Mouse (Mus musculus): ENCODE measurements at regions not wholly inside any gene's neighbourhood (a gene's known extent, or its start where the extent isn't known, plus 50 kb on each side); places are given as distances from the start of the nearest gene placed in this dataset.

- no peak for DNase-seq
Measured at GRCm38 (mm10) chr8:75353786-75354185, 52.6 kb downstream of the Gm10358 start.

GRCm38 (mm10) chr8:75350141-75350540, 56.2 kb downstream of the Gm10358 start:
- no peak for DNase-seq

- DNase-seq, result no peak
Measured at GRCm38 (mm10) chr8:75348047-75348446, 58.3 kb downstream of the Gm10358 start.

GRCm38 (mm10) chr8:75320614-75321013, 85.8 kb downstream of the Gm10358 start:
- no peak for DNase-seq

GRCm38 (mm10) chr8:75318526-75318925, 87.9 kb downstream of the Gm10358 start:
- DNase-seq, result no peak

- peak; percentile 33 for DNase-seq
Measured at GRCm38 (mm10) chr8:75315886-75316285, 90.5 kb downstream of the Gm10358 start.

GRCm38 (mm10) chr8:75309463-75309862, 95.7 kb downstream of the Rasd2 start:
- no peak for DNase-seq

- no peak for DNase-seq
Measured at GRCm38 (mm10) chr8:75291921-75292320, 78.2 kb downstream of the Rasd2 start.

GRCm38 (mm10) chr8:75289933-75290332, 76.2 kb downstream of the Rasd2 start:
- DNase-seq, result no peak
